Mouse (Mus musculus) gonadal fat pad, adult 2 months (tissue): ENCODE measurements around the gene Amn. TPM values are rescaled to one million over a fixed set of nuclear protein-coding genes. Genes with fewer than 3 reads are reported as not detected.

Experiments
- DNase-seq: peaks from one replicate; pipeline ENCODE4 v3.0.0-alpha.2; 2012; ENCODE audit warnings: low read depth
- polyA plus RNA-seq: library from polyadenylated mRNA; depleted of rRNA; stranded (reverse); fragments of >200 nt; gene quantifications from 2 replicates; pipeline ENCODE4 v1.2.3, GENCODE M21; 2012; rRNA removed

The Amn gene
- polyA plus RNA-seq, 1 experiment: 0.38 TPM

DNA sequence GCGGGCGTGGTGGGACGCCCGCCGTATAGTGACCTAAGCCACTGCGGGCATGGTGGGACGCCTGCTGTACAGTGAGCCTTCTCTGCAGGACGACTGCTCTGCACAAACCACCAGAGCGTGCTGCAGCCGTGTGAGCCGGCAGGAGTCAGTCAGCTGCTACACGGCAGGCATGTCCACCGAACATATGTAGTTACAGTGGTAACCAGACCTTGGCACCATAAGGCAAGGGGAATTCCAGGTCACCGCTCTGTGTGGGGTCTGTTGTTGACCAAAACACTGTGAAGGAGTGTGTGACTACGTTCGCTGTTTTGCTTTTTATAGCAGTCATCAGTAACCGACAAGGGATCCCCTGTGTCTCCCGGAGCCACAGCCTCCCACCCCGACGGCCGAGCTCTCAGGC lies 53.6 kb downstream of the Amn start:
- no peak for DNase-seq

DNA sequence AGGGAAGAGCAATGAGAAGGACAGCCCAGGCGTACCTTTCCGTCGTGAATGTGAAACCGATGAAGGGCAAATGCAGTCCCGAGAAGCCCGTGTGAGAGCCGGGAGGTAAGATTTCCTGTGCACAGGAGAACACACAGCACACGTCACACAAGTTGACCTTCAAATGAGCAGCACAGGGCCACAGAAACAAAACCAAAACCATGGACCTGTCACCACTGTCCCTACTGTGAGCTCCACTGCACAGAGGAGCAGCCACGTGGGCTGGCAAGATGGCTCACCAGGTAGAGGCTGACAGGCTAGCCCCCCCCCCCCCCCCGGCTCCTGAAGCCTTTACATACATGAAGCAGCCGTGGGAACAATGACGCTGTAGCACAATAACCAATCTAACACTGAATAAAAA lies 54.1 kb downstream of the Amn start:
- no peak for DNase-seq

DNA sequence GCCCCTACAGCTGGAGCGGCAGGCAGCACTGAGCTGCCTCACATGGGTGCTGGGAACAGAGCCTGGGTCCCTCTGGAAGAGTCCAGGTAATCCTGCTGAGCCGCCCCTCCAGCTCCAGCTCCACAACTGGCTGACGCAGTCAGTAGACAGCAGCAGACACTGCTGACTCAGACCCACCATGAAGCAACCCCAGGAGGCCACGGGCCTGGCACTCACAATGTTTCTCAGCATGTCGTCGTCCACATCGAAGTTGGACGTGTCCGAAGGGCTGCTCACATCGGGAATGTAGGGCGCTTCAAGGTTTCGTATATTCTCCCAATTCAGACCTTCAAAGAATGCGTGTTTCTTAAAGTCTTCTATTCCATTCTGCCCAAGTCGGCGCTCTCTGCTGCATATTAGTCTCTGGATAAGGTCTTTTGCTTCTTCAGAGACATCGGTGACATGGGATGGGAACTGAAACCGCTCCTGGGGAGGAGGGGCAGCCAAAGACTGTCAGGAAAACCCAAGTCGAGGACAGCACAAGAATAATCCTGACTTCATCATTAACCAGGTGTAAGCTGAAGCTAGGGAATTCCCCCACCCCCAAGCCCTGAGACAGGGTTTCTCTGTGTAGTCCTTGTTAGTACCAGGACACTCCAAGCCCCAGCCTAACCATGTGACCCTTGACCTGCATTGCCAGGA lies 55.0 kb downstream of the Amn start:
- DNase-seq: no peak

Other genes starting within 250 kb of the Amn start
- 7.6 and 15.2 TPM in 2 replicates for gene Rcor1, start 231.7 kb upstream of the Amn start, polyA plus RNA-seq
- gene Traf3, start 104.7 kb upstream of the Amn start, polyA plus RNA-seq: 13.1 and 14.5 TPM in 2 replicates
- gene 4930595D18Rik, start 86.6 kb upstream of the Amn start, polyA plus RNA-seq: not detected in 2 replicates
- gene Cdc42bpb, start 106.6 kb downstream of the Amn start, polyA plus RNA-seq: 162 and 170 TPM in 2 replicates
- not detected in 2 replicates for gene Lbhd2, start 135.7 kb downstream of the Amn start, polyA plus RNA-seq
- 26.9 and 29.2 TPM in 2 replicates for gene Exoc3l4, start 145.9 kb downstream of the Amn start, polyA plus RNA-seq
- 25.6 and 29.4 TPM in 2 replicates for gene Tnfaip2, start 171.4 kb downstream of the Amn start, polyA plus RNA-seq
- 37.6 and 60.4 TPM in 2 replicates for gene Gm266, start 214.7 kb downstream of the Amn start, polyA plus RNA-seq